Mouse (Mus musculus) ES-Bruce4 (cell line): ENCODE results near the gene Srl.

Experiments
- CTCF ChIP-seq: IDR thresholded peaks from one replicate; pipeline ENCODE4 v1.8.1; 2011; ENCODE audit warnings: low read depth, low read length
- EP300 ChIP-seq: IDR thresholded peaks from 2 replicates; pipeline ENCODE4 v1.6.1; 2011; ENCODE audit warnings: low read depth, low read length; ENCODE audit not compliant: insufficient read depth
- POLR2A ChIP-seq: IDR thresholded peaks from one replicate; pipeline ENCODE4 v1.8.1; 2011; ENCODE audit warnings: low read length; ENCODE audit not compliant: insufficient read depth

- TF ChIP-seq CTCF (no peak), POLR2A (no peak), EP300 (no peak)
Measured at GRCm38 (mm10) chr16:4546838-4547237, 5.2 kb upstream of the Srl start.
